ENCODE assay signal across 17 mouse cellular contexts in genomic region chr9:59250272-59250671, GRCm38 (mm10). TPM values are rescaled to one million over a fixed set of nuclear protein-coding genes. Genes with fewer than 3 reads are reported as not detected.
DNase-seq lines count a peak whose midpoint lies in the region; ATAC-seq and TF ChIP-seq lines count a peak whose summit lies in the region.
"Had no signal": no experiment of that assay in that cellular context is flagged by ENCODE, and none has a peak within 500 bp of the region (broad histone marks: within the 10 kb centered on the region; RNA-seq: fewer than 3 reads in every experiment).

No protein-coding gene starts in this region.

- no peak overlapping the region for H3K9ac ChIP-seq in intestine, postnatal 0 days (ENCODE audit: low read depth, low read length)
- no peak overlapping the region for H3K9ac ChIP-seq in intestine, embryonic 15.5 days
- no peak overlapping the region for H3K9ac ChIP-seq in lung, embryonic 14.5 days
- H3K9ac ChIP-seq: embryonic facial prominence, embryonic 15.5 days; forebrain, embryonic 13.5 days; liver, embryonic 13.5 days had no signal

- H3K27me3 ChIP-seq in intestine, postnatal 0 days (replicated peaks; ENCODE audit: control insufficient read depth, insufficient read depth, low read length): no peaks in the 10 kb centered on the region
- H3K27me3 ChIP-seq in intestine, embryonic 15.5 days (replicated peaks): no peaks in the 10 kb centered on the region
- H3K27me3 ChIP-seq in lung, embryonic 14.5 days (ENCODE audit: insufficient read depth, low read length): no peaks in the 10 kb centered on the region
- no peaks in the 10 kb centered on the region for H3K27me3 ChIP-seq in E14TG2a.4 (ENCODE audit: insufficient read depth, low read length)
- H3K27me3 ChIP-seq: embryonic facial prominence, embryonic 15.5 days; forebrain, embryonic 13.5 days; liver, embryonic 13.5 days had no signal

- DNase-seq in lung, embryonic 14.5 days: peak; percentile 33
- DNase-seq in lung, adult 2 months: no peak
- peak; percentile 53 for DNase-seq in ZHBTc4 (ENCODE audit: low read depth, low spot score)
- DNase-seq in ovary, adult 18-20 months (ENCODE audit: low spot score): no peak
- DNase-seq: adrenal gland, postnatal 14 days; gastrocnemius, postnatal 10 days; heart, postnatal 4 days; liver, embryonic 13.5 days; right cerebral cortex, adult 18-20 months; spleen, adult 18-20 months had no signal

- no peak for TF ChIP-seq POLR2A in lung, adult 2 months (IDR thresholded peaks at IDR 0.05; ENCODE audit: borderline replicate concordance, extremely low read depth, low read depth, low read length)

- no peak overlapping the region for H3K4me3 ChIP-seq in intestine, postnatal 0 days (ENCODE audit: low read depth, low read length)
- H3K4me3 ChIP-seq in intestine, embryonic 15.5 days (replicated peaks): no peak overlapping the region
- no peak overlapping the region for H3K4me3 ChIP-seq in lung, embryonic 14.5 days (ENCODE audit: low read depth, low read length)
- H3K4me3 ChIP-seq in lung, adult 2 months (replicated peaks; ENCODE audit: extremely low read depth, low read depth, low read length): no peak overlapping the region
- no peak overlapping the region for H3K4me3 ChIP-seq in E14TG2a.4 (replicated peaks; ENCODE audit: low read length)
- H3K4me3 ChIP-seq: embryonic facial prominence, embryonic 15.5 days; forebrain, embryonic 13.5 days; liver, embryonic 13.5 days had no signal

- H3K27ac ChIP-seq in intestine, postnatal 0 days (ENCODE audit: low read depth, low read length): no peak overlapping the region
- H3K27ac ChIP-seq in intestine, embryonic 15.5 days: no peak overlapping the region
- H3K27ac ChIP-seq in lung, embryonic 14.5 days (ENCODE audit: low read depth): no peak overlapping the region
- H3K27ac ChIP-seq: embryonic facial prominence, embryonic 15.5 days; forebrain, embryonic 13.5 days; liver, embryonic 13.5 days had no signal

- no peak overlapping the region for H3K4me2 ChIP-seq in intestine, postnatal 0 days (replicated peaks; ENCODE audit: low read depth)
- no peak overlapping the region for H3K4me2 ChIP-seq in intestine, embryonic 15.5 days (replicated peaks)
- H3K4me2 ChIP-seq in lung, embryonic 14.5 days: no peak overlapping the region
- H3K4me2 ChIP-seq: embryonic facial prominence, embryonic 15.5 days; forebrain, embryonic 13.5 days; liver, embryonic 13.5 days had no signal

- ATAC-seq in intestine, postnatal 0 days: no peak
- ATAC-seq in intestine, embryonic 15.5 days: no peak
- ATAC-seq in lung, embryonic 14.5 days (ENCODE audit: insufficient read depth): no peak
- ATAC-seq: CD4-positive, CD25-positive, alpha-beta regulatory T cell, adult 4 months; forebrain, embryonic 13.5 days; intestine, embryonic 16.5 days had no signal

- WGBS in intestine, postnatal 0 days: 66% methylated on average over 3 of the region's 3 CpGs
- 65% methylated on average over 3 of the region's 3 CpGs for WGBS in intestine, embryonic 15.5 days
- 64% methylated on average over 3 of the region's 3 CpGs for WGBS in lung, embryonic 14.5 days
- WGBS in lung, adult 2 months: 64% methylated on average over 3 of the region's 3 CpGs

- no peaks in the 10 kb centered on the region for H3K9me3 ChIP-seq in intestine, postnatal 0 days (ENCODE audit: control insufficient read depth)
- no peaks in the 10 kb centered on the region for H3K9me3 ChIP-seq in intestine, embryonic 15.5 days
- H3K9me3 ChIP-seq in lung, embryonic 14.5 days (ENCODE audit: low read depth, low read length): no peaks in the 10 kb centered on the region
- H3K9me3 ChIP-seq in E14TG2a.4 (ENCODE audit: low read length): no peaks in the 10 kb centered on the region
- H3K9me3 ChIP-seq: embryonic facial prominence, embryonic 15.5 days; forebrain, embryonic 13.5 days; liver, embryonic 13.5 days had no signal

- no peaks in the 10 kb centered on the region for H3K36me3 ChIP-seq in intestine, postnatal 0 days (ENCODE audit: control insufficient read depth, insufficient read depth)
- no peaks in the 10 kb centered on the region for H3K36me3 ChIP-seq in intestine, embryonic 15.5 days
- H3K36me3 ChIP-seq in lung, embryonic 14.5 days (ENCODE audit: insufficient read depth): no peaks in the 10 kb centered on the region
- no peaks in the 10 kb centered on the region for H3K36me3 ChIP-seq in E14TG2a.4 (ENCODE audit: insufficient read depth, low read length)
- H3K36me3 ChIP-seq: embryonic facial prominence, embryonic 15.5 days; liver, embryonic 13.5 days had no signal

- H3K4me1 ChIP-seq in intestine, postnatal 0 days (replicated peaks; ENCODE audit: control insufficient read depth, insufficient read depth, low read length): no peaks in the 10 kb centered on the region
- peaks cover 12% of the 10 kb centered on the region for H3K4me1 ChIP-seq in intestine, embryonic 15.5 days (replicated peaks)
- H3K4me1 ChIP-seq in lung, embryonic 14.5 days (ENCODE audit: insufficient read depth): no peaks in the 10 kb centered on the region
- no peaks in the 10 kb centered on the region for H3K4me1 ChIP-seq in lung, adult 2 months (ENCODE audit: control insufficient read depth, insufficient read depth, low read length)
- H3K4me1 ChIP-seq in E14TG2a.4 (replicated peaks; ENCODE audit: low read depth, low read length): peaks cover 11% of the 10 kb centered on the region

- TF ChIP-seq CTCF in intestine, postnatal 0 days (IDR thresholded peaks at IDR 0.05; ENCODE audit: low read depth): peak; percentile 52
- TF ChIP-seq CTCF in lung, embryonic 14.5 days (IDR thresholded peaks at IDR 0.05; ENCODE audit: low read depth): peak; percentile 32
- no peak for TF ChIP-seq CTCF in lung, adult 2 months (IDR thresholded peaks at IDR 0.05; ENCODE audit: insufficient read depth, low read length)
- TF ChIP-seq CTCF in E14TG2a.4 (conservative IDR thresholded peaks at IDR 0.05; ENCODE audit: low read length): peak; percentile 76

RNA-seq across cellular contexts. Expression of gene Adpgk, which starts 41.1 kb away (rescaled TPM):
- 8.0 and 8.4 TPM in 2 replicates for polyA plus RNA-seq in intestine, postnatal 0 days (2015; fragmentation: Nextera tagmentation; extraction: Ambion mirVana)
- polyA plus RNA-seq in intestine, embryonic 15.5 days (2015; fragmentation: Nextera tagmentation; extraction: Ambion mirVana): 31.1 and 31.3 TPM in 2 replicates
- polyA plus RNA-seq in lung, embryonic 14.5 days (2014; fragmentation: Nextera tagmentation; extraction: Ambion mirVana): 56.8 and 57.0 TPM in 2 replicates
- polyA plus RNA-seq in lung, adult 2 months (2012; rRNA removed): 10.6 and 13.8 TPM in 2 replicates

Comparison
In these comparisons a context has a peak if more than half of its experiments do, and no peak if none do; other contexts are left out.
1. DNase-seq: peak in lung, embryonic 14.5 days (single experiment) and ZHBTc4 (single experiment); none in lung, adult 2 months (single experiment) and ovary, adult 18-20 months (single experiment).